Mouse (Mus musculus): ENCODE data around the gene Dusp5.

- no peak for TF ChIP-seq CTCF (IDR thresholded peaks at IDR 0.05; ENCODE audit: borderline replicate concordance, control insufficient read depth, extremely low read depth, insufficient read depth, low read length, poor library complexity)
- TF ChIP-seq POLR2A (IDR thresholded peaks at IDR 0.05; ENCODE audit: control insufficient read depth, extremely low read depth, insufficient read depth, low read length, poor library complexity): no peak
Measured at GRCm38 (mm10) chr19:53532676-53533075, 3.8 kb downstream of the Dusp5 start.

Data from thymus, adult 2 months (tissue).